Comparison of ENCODE assay signal across 8 mouse cellular contexts in the genomic region with DNA sequence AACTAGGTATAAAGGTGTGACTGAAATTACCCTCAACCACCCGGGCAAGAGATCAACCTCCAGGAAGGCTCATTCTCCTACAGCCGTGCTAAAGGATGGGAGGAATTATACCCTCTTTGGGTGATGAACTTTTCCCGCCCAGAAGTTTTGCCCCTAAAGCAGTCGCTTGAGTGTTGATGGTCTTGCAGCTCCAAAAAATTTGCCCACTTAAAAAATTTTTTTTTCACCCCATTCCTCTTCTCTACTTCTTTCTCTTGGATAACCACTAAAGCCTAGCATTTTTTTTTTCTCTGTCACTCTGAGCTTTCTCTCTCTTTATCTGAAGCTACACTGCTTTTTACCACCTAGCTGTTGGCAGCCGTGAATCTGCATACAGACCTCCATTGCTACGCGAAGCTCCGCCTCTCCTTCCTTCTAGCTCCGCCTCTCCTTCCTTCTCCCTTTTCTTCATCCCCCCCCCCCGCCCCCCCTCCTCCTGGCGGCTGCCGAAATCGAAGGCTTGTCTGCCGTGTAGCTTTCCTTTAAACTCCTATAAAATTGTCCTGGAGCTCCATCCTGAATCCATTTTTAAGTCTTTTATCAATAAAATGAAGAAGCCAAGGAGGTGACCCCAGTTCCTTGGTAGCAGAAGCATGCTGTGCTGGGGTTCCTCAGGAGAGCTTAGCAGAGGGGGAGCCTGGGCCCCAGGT. TPM values are rescaled to one million over a fixed set of nuclear protein-coding genes. Genes with fewer than 3 reads are reported as not detected.
DNase-seq lines count a peak whose midpoint lies in the region; ATAC-seq and TF ChIP-seq lines count a peak whose summit lies in the region.

No protein-coding gene starts in this region.

- 9% methylated on average over 14 of the region's 14 CpGs for WGBS in heart, embryonic 12.5 days
- WGBS in forebrain, postnatal 0 days = 34% methylated on average over 13 of the region's 14 CpGs
- WGBS in liver, embryonic 16.5 days (ENCODE audit: insufficient replicate concordance) = 9% methylated on average over 14 of the region's 14 CpGs

- DNase-seq in heart, adult 9 months (ENCODE audit: low spot score in 2 of 2) = no peak
- DNase-seq in MN1 (ENCODE audit: low spot score) = peak; percentile 39
- DNase-seq in forebrain, postnatal 0 days = no peak
- peak; percentile 32 for DNase-seq in retina, postnatal 1 day
- no peak for DNase-seq in layer of hippocampus, adult 9-11 months
- no peak for DNase-seq in gastrocnemius, postnatal 25 days

- peak overlapping the region; percentile 65 for H3K27ac ChIP-seq in heart, embryonic 12.5 days (ENCODE audit: poor library complexity, severe bottlenecking)
- H3K27ac ChIP-seq in forebrain, postnatal 0 days (ENCODE audit: low read depth, low read length) = no peak overlapping the region
- peak overlapping the region; percentile 48; the same call in 1 of the 2 replicates for H3K27ac ChIP-seq in liver, embryonic 16.5 days (ENCODE audit: low read length)

- H3K4me3 ChIP-seq in heart, embryonic 12.5 days = peak overlapping the region; percentile 24
- 0 out of 2 replicates have a peak overlapping the region, but pooled peaks have one; percentile 9 for H3K4me3 ChIP-seq in forebrain, postnatal 0 days (ENCODE audit: low read depth, low read length)
- peak overlapping the region; percentile 48 for H3K4me3 ChIP-seq in liver, embryonic 16.5 days (ENCODE audit: low read depth, low read length)

- H3K4me1 ChIP-seq in heart, embryonic 12.5 days (replicated peaks) = peaks cover 34% of the 10 kb centered on the region
- H3K4me1 ChIP-seq in forebrain, postnatal 0 days (ENCODE audit: insufficient read depth) = peaks cover 8% of the 10 kb centered on the region; the same call in 1 of the 2 replicates
- H3K4me1 ChIP-seq in liver, embryonic 16.5 days (ENCODE audit: control insufficient read depth, low read depth, low read length) = peaks cover 16% of the 10 kb centered on the region

- H3K36me3 ChIP-seq in heart, embryonic 12.5 days = no peaks in the 10 kb centered on the region
- H3K36me3 ChIP-seq in forebrain, postnatal 0 days (ENCODE audit: insufficient read depth) = no peaks in the 10 kb centered on the region
- H3K36me3 ChIP-seq in liver, embryonic 16.5 days (ENCODE audit: control insufficient read depth, insufficient read depth) = no peaks in the 10 kb centered on the region

- peaks cover 2% of the 10 kb centered on the region for H3K9me3 ChIP-seq in heart, embryonic 12.5 days (replicated peaks)
- no peaks in the 10 kb centered on the region for H3K9me3 ChIP-seq in forebrain, postnatal 0 days (ENCODE audit: low read length)
- H3K9me3 ChIP-seq in liver, embryonic 16.5 days (replicated peaks; ENCODE audit: control insufficient read depth, low read length) = no peaks in the 10 kb centered on the region

- H3K9ac ChIP-seq in heart, embryonic 12.5 days = no peak overlapping the region
- no peak overlapping the region; the same call in 1 of the 2 replicates for H3K9ac ChIP-seq in forebrain, postnatal 0 days
- peak overlapping the region; percentile 24; the same call in 1 of the 2 replicates for H3K9ac ChIP-seq in liver, embryonic 16.5 days (ENCODE audit: low read depth, low read length)

- no peak for ATAC-seq in heart, embryonic 12.5 days (ENCODE audit: insufficient number of reproducible peaks, low FRiP score)
- ATAC-seq in forebrain, postnatal 0 days = peak; percentile 49; the same call in 1 of the 2 replicates
- ATAC-seq in liver, embryonic 16.5 days (ENCODE audit: low read depth) = no peak

- no peak for TF ChIP-seq CTCF in forebrain, postnatal 0 days (IDR thresholded peaks at IDR 0.05; ENCODE audit: low read depth)

- H3K27me3 ChIP-seq in heart, embryonic 12.5 days (replicated peaks) = peaks cover 5% of the 10 kb centered on the region; the same call in 1 of the 2 replicates
- no peaks in the 10 kb centered on the region for H3K27me3 ChIP-seq in forebrain, postnatal 0 days (ENCODE audit: insufficient read depth, low read length)
- no peaks in the 10 kb centered on the region for H3K27me3 ChIP-seq in liver, embryonic 16.5 days (ENCODE audit: control insufficient read depth, insufficient read depth, low read depth, low read length)

- H3K4me2 ChIP-seq in heart, embryonic 12.5 days = peak overlapping the region; percentile 61
- H3K4me2 ChIP-seq in forebrain, postnatal 0 days (ENCODE audit: low read depth) = peak overlapping the region; percentile 39
- H3K4me2 ChIP-seq in liver, embryonic 16.5 days (ENCODE audit: low read depth, low read length) = peak overlapping the region; percentile 73

RNA-seq across cellular contexts. Expression of a gene that starts 12.3 kb away (rescaled TPM):
- polyA plus RNA-seq in heart, embryonic 12.5 days (2016; fragmentation: Nextera tagmentation; extraction: Ambion mirVana) = 0.47 and 0.54 TPM in 2 replicates
- total RNA-seq in forebrain, postnatal 0 days (2014; rRNA removed) = 0.38 TPM in 2 replicates
- 1.1 and 1.2 TPM in 2 replicates for polyA plus RNA-seq in forebrain, postnatal 0 days (2015; fragmentation: Nextera tagmentation; extraction: Ambion mirVana)
- 2.2 and 2.8 TPM in 2 replicates for polyA plus RNA-seq in liver, embryonic 16.5 days (2015; fragmentation: Nextera tagmentation; extraction: Ambion mirVana)
- total RNA-seq in gastrocnemius, postnatal 25 days (2021) = under 1 TPM; 0.38 TPM

Comparison
In these comparisons a context has a peak if more than half of its experiments do, and no peak if none do; other contexts are left out.
1. DNase-seq: peak in MN1 (single experiment) and retina, postnatal 1 day (single experiment); none in heart, adult 9 months (0 of 2), forebrain, postnatal 0 days (single experiment), layer of hippocampus, adult 9-11 months (single experiment) and gastrocnemius, postnatal 25 days (single experiment).
2. Peak in every context shown above with its lines, with median percentiles within 50 percentile points of each other: H3K4me2 ChIP-seq and H3K4me3 ChIP-seq.